Mouse (Mus musculus) right cerebral cortex, postnatal 4 days (tissue): ENCODE data around the gene Olfr1025-ps1.

Experiments used
- DNase-seq: peaks from one replicate; pipeline ENCODE4 v3.0.0-alpha.2; 2022

The Olfr1025-ps1 gene

GRCm38 (mm10) chr2:85914893-85915292, at the start of gene Olfr1025-ps1:
Olfr1025-ps1 (plus strand) TSS chr2:85915193.
- DNase-seq = no peak

- DNase-seq = no peak
Observed at GRCm38 (mm10) chr2:85868294-85868693, 46.7 kb upstream of the Olfr1025-ps1 start, which contains the start of gene Olfr1022. Olfr1022 (plus strand) TSS chr2:85868594.

GRCm38 (mm10) chr2:85885340-85885739, 29.7 kb upstream of the Olfr1025-ps1 start, which contains the start of gene Olfr1023:
Olfr1023 (plus strand) TSS chr2:85885640.
- no peak for DNase-seq

DNA sequence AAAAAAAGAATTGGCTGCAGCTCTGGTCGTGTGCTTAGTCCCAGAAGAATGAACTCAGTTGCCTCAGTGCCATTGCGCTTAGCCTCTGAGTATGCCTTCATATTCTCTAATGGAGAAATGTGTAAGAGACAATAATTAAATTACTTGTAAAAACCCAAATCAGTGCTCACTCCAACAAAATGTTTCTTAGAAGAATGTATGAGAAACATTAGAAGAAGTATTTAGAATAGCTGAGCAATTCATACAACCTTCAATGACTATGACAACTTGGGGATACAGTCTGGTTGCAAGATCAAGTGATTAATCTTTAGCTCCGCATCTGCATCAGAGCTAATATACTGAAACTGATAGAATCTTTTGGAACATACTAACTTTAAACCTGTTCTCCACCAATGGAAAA, 10.0 kb upstream of the Olfr1025-ps1 start, which contains the start of gene Olfr1024:
Gene Olfr1024 (minus strand): TSS at position 101 of the 400 bp plus-strand sequence.
- DNase-seq = no peak

DNA sequence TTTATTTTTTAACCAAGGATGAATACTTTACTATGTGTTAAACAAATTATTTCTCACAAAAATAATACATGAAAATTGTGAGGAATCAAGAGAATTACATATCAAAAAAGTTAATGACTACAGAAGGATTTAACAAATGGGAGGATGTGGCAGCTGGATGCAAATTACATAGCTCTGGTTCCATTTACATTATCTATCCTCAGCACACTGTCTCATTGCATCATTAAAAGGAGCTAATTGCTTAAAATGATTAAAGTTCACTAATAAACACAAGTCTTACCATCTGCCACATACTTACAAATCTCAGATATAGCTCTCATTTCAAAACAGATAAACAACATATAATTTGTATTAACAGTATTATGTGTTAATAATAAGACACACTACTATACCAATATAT, 1.8 kb upstream of the Olfr1025-ps1 start:
- DNase-seq = no peak

DNA sequence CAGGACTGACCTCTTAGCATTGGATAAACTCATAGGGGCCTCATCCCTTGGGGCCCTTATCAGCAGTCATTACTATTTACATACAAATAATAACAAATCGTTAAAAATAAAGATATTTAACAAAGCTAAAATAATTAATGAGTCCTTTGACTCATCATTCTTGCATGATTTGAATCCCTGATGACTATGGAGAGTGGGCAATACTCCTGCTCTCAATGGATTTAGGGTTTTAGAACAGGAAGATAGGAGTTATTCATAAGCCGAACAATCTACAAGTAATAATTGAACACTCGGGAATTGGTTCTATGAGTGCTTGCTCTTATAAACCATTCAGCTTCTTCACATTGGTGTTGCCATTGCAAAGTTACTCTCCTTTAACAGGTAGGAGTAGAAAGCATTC, 6.3 kb downstream of the Olfr1025-ps1 start, which contains the start of gene Olfr1026:
Gene Olfr1026 (plus strand): TSS at position 301 of the 400 bp plus-strand sequence.
- DNase-seq = no peak

DNA sequence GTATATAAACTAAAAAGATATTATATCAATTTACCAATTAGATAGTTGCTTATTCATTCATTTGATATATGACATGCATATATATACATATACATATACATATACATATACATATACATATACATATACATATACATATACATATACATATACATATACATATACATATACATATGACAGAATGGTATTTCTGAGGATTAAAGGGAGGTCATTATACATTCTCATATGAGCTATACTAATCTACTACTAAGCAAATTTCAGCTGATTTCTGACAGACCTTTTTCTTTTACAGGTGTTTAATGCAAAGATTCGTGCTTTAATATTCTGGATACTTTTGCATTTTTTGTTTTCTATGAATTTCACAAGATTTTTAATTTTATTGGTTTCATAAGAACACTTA, 35.1 kb downstream of the Olfr1025-ps1 start, which contains the start of gene Olfr1028:
Gene Olfr1028 (plus strand): TSS at position 301 of the 400 bp plus-strand sequence.
- DNase-seq = no peak
